Mouse (Mus musculus) embryonic facial prominence, embryonic 14.5 days (tissue): ENCODE measurements around the gene Tbc1d22a. TPM values are rescaled to one million over a fixed set of nuclear protein-coding genes. Genes with fewer than 3 reads are reported as not detected.
A peak's percentile ranks its signal among the peaks of the same experiment; 100 is the strongest.

ENCODE experiments used
- ATAC-seq: fragments of 200-750 bp; cut with Nextera tagmentation; 2 replicates; pipeline ENCODE4 v1.8.0; 2017; ENCODE audit warnings: low read depth, moderate number of reproducible peaks, moderate TSS enrichment
- DNase-seq: peaks from one replicate; pipeline ENCODE4 v3.0.0-alpha.2; 2015; ENCODE audit warnings: low spot score
- H3K27ac ChIP-seq: fragments of 300-500 bp; sonication (generic); replicated peaks from 2 replicates; pipeline ENCODE4 v1.5.1; 2014; ENCODE audit warnings: low read depth, mild to moderate bottlenecking, low read length, moderate library complexity
- H3K27me3 ChIP-seq: fragments of 300-500 bp; sonication (generic); replicated peaks from 2 replicates; pipeline ENCODE4 v1.6.1; 2014; ENCODE audit warnings: low read length; ENCODE audit not compliant: control insufficient read depth, insufficient read depth
- H3K36me3 ChIP-seq: fragments of 300-500 bp; sonication (generic); 2 replicates; pipeline ENCODE4 v1.6.1; 2014; ENCODE audit warnings: low read length, mixed read lengths; ENCODE audit not compliant: control insufficient read depth, insufficient read depth
- H3K4me1 ChIP-seq: fragments of 300-500 bp; sonication (generic); 2 replicates; pipeline ENCODE4 v1.6.1; 2014; ENCODE audit warnings: antibody characterized with exemption, low read length; ENCODE audit not compliant: control insufficient read depth, insufficient read depth
- H3K4me2 ChIP-seq: fragments of 300-500 bp; sonication (generic); 2 replicates; pipeline ENCODE4 v1.6.1; 2014; ENCODE audit warnings: low read depth, mild to moderate bottlenecking, low read length, moderate library complexity, mixed read lengths
- H3K4me3 ChIP-seq: fragments of 300-500 bp; sonication (generic); 2 replicates; pipeline ENCODE4 v1.5.1; 2014; ENCODE audit warnings: low read depth, mild to moderate bottlenecking, low read length
- H3K9ac ChIP-seq: fragments of 300-500 bp; sonication (generic); 2 replicates; pipeline ENCODE4 v1.6.1; 2014; ENCODE audit warnings: low read depth, mild to moderate bottlenecking, low read length, moderate library complexity, mixed read lengths
- H3K9me3 ChIP-seq: fragments of 300-500 bp; sonication (generic); 2 replicates; pipeline ENCODE4 v1.6.1; 2016; ENCODE audit warnings: low read length; ENCODE audit not compliant: control insufficient read depth
- WGBS: fragments of 180-500 bp; shearing (Covaris S2); extraction: QIAGEN DNeasy Blood & Tissue Kit; methylation state at CpG from one replicate; pipeline ENCODE4 v1.1.7; 2014; 5-methylcytosine and 5-hydroxymethylcytosine counted together
- polyA plus RNA-seq: library from polyadenylated mRNA; unstranded; fragments of >200 nt; fragmentation: Nextera tagmentation; extraction: Ambion mirVana; gene quantifications from 2 replicates; pipeline ENCODE4 v1.2.1, GENCODE M21; 2014

Gene Tbc1d22a
- polyA plus RNA-seq, 1 experiment from 2014 or later = 8.1 TPM

DNA sequence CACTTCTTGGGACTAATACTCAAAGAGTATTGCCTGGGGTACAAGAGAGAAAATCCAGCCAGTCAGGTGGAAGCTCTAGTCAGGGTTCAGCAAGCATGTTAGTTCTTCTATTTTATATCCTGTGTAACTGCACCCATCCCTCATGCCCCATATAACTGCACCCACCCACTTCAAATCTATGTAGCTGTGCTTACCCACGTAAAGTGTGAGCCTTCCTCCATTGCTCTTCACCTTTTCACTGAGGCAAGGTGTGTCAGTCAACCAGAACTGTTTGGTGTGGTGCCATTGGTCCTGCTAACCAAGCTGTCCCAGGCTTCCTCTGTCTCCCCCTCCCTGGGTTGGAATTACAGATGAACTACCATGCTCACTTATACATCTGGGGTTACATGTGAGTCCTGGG is 16.9 kb downstream of the Tbc1d22a start:
- no peak overlapping the region for H3K4me3 ChIP-seq
- ATAC-seq (no peak), DNase-seq (no peak)
- WGBS = 58% methylated on average over 1 of the region's 1 CpGs
- no peaks in the 10 kb centered on the region for H3K27me3 ChIP-seq
- H3K36me3 ChIP-seq = no peaks in the 10 kb centered on the region
- no peak overlapping the region for H3K27ac ChIP-seq
- H3K4me1 ChIP-seq = no peaks in the 10 kb centered on the region
- no peak overlapping the region for H3K9ac ChIP-seq
- no peaks in the 10 kb centered on the region for H3K9me3 ChIP-seq
- H3K4me2 ChIP-seq = no peak overlapping the region

DNA sequence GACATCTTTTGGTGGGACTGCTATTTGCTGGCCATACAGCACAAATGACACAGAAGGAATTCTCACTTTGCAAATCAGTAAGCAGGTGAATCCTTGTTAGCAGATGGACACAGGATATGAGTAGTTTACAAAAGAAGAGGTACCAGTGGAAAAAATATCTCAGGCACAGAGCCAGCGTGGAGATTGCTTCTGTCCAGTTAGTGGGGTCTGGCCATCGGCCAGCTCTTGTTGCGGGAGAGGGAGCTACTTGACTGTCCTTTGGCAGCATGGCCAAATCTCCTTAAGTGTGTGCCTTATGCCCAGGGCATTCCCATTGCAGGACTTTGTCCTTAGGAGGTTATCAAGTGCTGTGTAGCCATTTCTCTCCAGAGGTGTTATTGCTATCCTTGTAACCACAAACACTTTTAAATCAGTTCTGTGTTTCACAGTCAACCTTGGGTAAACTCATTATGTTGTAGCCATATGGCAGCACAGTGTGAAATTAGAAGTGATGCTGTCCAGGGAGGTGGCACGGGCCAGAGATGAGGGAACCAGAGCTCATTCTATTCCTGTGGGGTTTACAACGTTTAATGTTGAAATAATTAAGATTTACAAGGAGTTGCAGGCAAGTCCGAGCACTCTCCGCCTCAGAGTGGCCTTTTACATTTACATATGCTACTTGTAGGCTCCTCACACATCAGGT is 17.7 kb downstream of the Tbc1d22a start:
- Histone ChIP-seq H3K9me3 (no peaks in the 10 kb centered on the region), H3K27me3 (no peaks in the 10 kb centered on the region), H3K36me3 (no peaks in the 10 kb centered on the region), H3K4me1 (no peaks in the 10 kb centered on the region), H3K4me3 (no peak overlapping the region), H3K9ac (no peak overlapping the region), H3K4me2 (no peak overlapping the region), H3K27ac (no peak overlapping the region)
- DNase-seq (no peak), ATAC-seq (no peak)
- WGBS = 58% methylated on average over 7 of the region's 7 CpGs

DNA sequence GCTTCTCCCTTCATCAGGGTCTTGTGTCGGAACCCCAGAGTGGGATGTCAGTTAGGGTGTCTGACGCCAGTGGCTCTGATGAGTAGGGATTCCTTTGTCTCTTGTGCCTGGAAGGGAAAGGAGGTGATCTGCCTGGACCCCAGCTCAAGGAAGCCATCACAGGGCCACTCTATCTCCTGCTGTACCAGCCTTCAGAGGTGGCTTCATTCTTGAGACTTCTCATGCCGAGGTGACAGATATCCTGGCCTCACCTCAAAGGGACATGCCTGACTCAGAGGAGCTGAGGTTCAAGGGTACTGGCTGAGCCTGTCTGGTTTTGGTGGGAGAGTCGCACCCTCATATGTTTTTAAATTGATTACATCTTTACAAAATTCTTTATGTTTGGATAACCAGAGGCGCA is 19.7 kb downstream of the Tbc1d22a start:
- 81% methylated on average over 5 of the region's 5 CpGs for WGBS
- Histone ChIP-seq H3K27ac (no peak overlapping the region), H3K4me1 (no peaks in the 10 kb centered on the region), H3K4me2 (no peak overlapping the region), H3K9me3 (no peaks in the 10 kb centered on the region), H3K36me3 (no peaks in the 10 kb centered on the region), H3K9ac (no peak overlapping the region), H3K4me3 (no peak overlapping the region), H3K27me3 (no peaks in the 10 kb centered on the region)
- no peak for DNase-seq
- no peak for ATAC-seq

DNA sequence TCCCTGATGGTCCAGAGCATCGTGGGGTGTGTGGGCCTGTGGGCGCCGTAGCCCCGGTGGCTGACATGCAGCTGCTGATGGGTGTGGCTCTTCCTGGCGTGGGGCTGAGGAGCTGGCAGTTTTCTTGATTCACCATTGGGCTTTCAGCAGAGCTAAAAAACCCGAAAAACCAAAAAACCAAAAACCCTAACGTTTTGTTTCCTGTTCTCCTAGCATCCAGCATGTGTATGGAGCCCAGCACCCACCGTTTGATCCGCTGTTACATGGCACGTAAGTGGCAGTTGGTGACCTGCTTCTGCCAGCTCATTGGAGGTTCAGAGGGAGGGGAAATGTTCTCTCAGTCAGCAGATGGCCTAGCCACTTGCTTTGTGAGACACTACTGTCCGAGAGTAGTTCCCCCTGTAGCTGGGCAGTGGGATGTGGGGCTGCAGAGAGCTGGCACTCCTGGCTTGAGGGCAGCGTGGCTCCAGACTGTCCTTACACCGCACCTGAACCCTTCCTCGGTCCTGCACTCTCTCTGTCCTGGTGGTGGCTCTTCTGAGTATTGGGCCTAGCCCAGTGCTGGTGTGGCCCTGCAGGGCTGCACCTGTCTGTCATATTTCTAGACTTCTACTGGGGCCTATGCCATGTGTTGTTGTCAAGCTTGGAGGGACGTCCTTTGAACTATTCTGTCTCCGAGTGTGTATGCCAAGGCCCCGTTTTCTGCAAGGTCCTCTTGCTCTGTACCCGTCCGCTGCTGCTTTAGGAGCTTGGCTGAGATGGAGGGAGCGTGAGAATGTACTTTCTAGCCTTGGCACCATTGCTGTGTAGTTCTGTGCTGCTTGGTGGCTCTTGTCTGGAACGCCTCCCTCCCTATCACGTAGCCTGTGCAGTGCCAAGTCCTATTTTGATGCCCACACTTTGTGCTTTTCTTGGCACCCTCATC is 20.5 kb downstream of the Tbc1d22a start:
- Histone ChIP-seq H3K9ac (no peak overlapping the region), H3K9me3 (no peaks in the 10 kb centered on the region), H3K4me2 (no peak overlapping the region), H3K36me3 (no peaks in the 10 kb centered on the region), H3K27me3 (no peaks in the 10 kb centered on the region), H3K4me1 (no peaks in the 10 kb centered on the region), H3K27ac (no peak overlapping the region), H3K4me3 (no peak overlapping the region)
- DNase-seq (no peak), ATAC-seq (no peak)
- 84% methylated on average over 22 of the region's 22 CpGs for WGBS

DNA sequence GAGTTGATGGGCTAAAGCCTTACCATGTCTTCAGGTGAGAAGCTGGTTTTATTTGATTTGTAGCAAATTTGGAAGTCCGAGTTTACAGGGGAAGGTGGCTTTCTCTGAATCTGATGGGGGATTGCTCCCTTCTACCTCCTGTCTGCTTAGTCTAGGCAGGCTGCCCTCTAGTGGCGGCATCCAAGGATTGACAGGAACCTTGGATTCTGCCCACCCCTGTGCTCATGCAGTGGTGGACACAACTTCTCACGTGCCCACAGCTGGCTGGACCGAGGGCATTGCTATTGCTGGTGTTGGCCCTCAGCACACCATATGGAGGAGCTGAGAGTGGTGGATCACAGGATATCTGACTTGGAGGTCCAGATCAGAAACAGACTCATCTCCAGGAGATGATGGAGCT is 22.0 kb downstream of the Tbc1d22a start:
- WGBS = 49% methylated on average over 4 of the region's 4 CpGs
- Histone ChIP-seq H3K4me2 (no peak overlapping the region), H3K9ac (no peak overlapping the region), H3K4me3 (no peak overlapping the region), H3K27me3 (no peaks in the 10 kb centered on the region), H3K9me3 (no peaks in the 10 kb centered on the region), H3K36me3 (no peaks in the 10 kb centered on the region; the same call in 1 of the 2 replicates), H3K4me1 (no peaks in the 10 kb centered on the region), H3K27ac (no peak overlapping the region)
- DNase-seq (peak; percentile 26), ATAC-seq (no peak)

DNA sequence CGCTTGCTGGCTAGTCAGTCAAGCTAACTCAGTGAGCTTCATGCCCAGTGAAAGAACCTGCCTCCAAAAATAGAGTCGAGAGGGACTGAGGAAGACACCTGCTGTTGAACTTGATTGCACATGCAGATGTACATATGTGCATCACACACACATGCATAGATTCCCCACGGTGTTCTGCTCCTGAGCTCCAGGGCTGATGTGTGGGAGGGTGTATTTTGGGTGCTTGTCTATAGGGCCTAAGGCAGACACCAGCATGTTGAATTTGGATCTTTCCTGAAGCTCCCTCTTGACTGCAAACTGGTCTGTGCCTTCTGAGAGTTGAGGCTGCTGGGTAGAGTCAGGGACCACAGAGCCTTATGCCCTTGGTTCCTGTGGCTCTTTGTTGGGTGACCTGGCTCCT is 23.8 kb downstream of the Tbc1d22a start:
- Histone ChIP-seq H3K9ac (no peak overlapping the region), H3K27ac (no peak overlapping the region), H3K9me3 (no peaks in the 10 kb centered on the region), H3K4me3 (no peak overlapping the region), H3K4me2 (no peak overlapping the region), H3K36me3 (peaks cover 3% of the 10 kb centered on the region; the same call in 1 of the 2 replicates), H3K4me1 (no peaks in the 10 kb centered on the region), H3K27me3 (no peaks in the 10 kb centered on the region)
- DNase-seq = no peak
- ATAC-seq = no peak
- WGBS = 93% methylated on average over 3 of the region's 3 CpGs

- ATAC-seq (no peak), DNase-seq (no peak)
- Histone ChIP-seq H3K27me3 (no peaks in the 10 kb centered on the region), H3K27ac (no peak overlapping the region), H3K4me2 (no peak overlapping the region), H3K4me1 (no peaks in the 10 kb centered on the region), H3K36me3 (peaks cover 3% of the 10 kb centered on the region; the same call in 1 of the 2 replicates), H3K9ac (no peak overlapping the region), H3K9me3 (no peaks in the 10 kb centered on the region), H3K4me3 (no peak overlapping the region)
- WGBS = 89% methylated on average over 6 of the region's 6 CpGs
Measured at GRCm38 (mm10) chr15:86239068-86239467, 24.8 kb downstream of the Tbc1d22a start.

GRCm38 (mm10) chr15:86239801-86240200 is 25.5 kb downstream of the Tbc1d22a start:
- H3K9ac ChIP-seq = no peak overlapping the region
- DNase-seq = peak; percentile 30
- H3K4me2 ChIP-seq = no peak overlapping the region
- H3K36me3 ChIP-seq = peaks cover 3% of the 10 kb centered on the region; the same call in 1 of the 2 replicates
- H3K27me3 ChIP-seq = no peaks in the 10 kb centered on the region
- H3K4me3 ChIP-seq = no peak overlapping the region
- no peak overlapping the region for H3K27ac ChIP-seq
- ATAC-seq = peak; percentile 63; the same call in 1 of the 2 replicates
- WGBS = 37% methylated on average over 10 of the region's 10 CpGs
- no peaks in the 10 kb centered on the region for H3K4me1 ChIP-seq
- no peaks in the 10 kb centered on the region for H3K9me3 ChIP-seq
